Mouse (Mus musculus): ENCODE data around the gene Top3a.

The Top3a gene

GRCm38 (mm10) chr11:60774158-60774689 is 2.9 kb downstream of the Top3a start:
- DNase-seq = no peak

GRCm38 (mm10) chr11:60772161-60772560 is 5.0 kb downstream of the Top3a start:
- DNase-seq = no peak

GRCm38 (mm10) chr11:60770776-60771175 is 6.4 kb downstream of the Top3a start:
- no peak for DNase-seq

GRCm38 (mm10) chr11:60769322-60769721 is 7.8 kb downstream of the Top3a start:
- DNase-seq = no peak

- DNase-seq = no peak
Observed at GRCm38 (mm10) chr11:60766969-60767368, 10.2 kb downstream of the Top3a start.

GRCm38 (mm10) chr11:60761681-60762080 is 15.5 kb downstream of the Top3a start:
- no peak for DNase-seq

- no peak for DNase-seq
Observed at GRCm38 (mm10) chr11:60755570-60755969, 21.6 kb downstream of the Top3a start.

- no peak for DNase-seq
Observed at GRCm38 (mm10) chr11:60740321-60740720, 36.8 kb downstream of the Top3a start.

GRCm38 (mm10) chr11:60737450-60737849 is 39.7 kb downstream of the Top3a start:
- DNase-seq = no peak

- no peak for DNase-seq
Observed at GRCm38 (mm10) chr11:60736491-60736890, 40.7 kb downstream of the Top3a start.

- DNase-seq = no peak
Observed at GRCm38 (mm10) chr11:60735191-60735590, 42.0 kb downstream of the Top3a start.

- DNase-seq = no peak
Observed at GRCm38 (mm10) chr11:60734206-60734605, 43.0 kb downstream of the Top3a start.

- DNase-seq = no peak
Observed at GRCm38 (mm10) chr11:60731251-60731650, 45.9 kb downstream of the Top3a start.

- DNase-seq = no peak
Observed at GRCm38 (mm10) chr11:60730169-60730568, 47.0 kb downstream of the Top3a start.

GRCm38 (mm10) chr11:60729217-60729641 is 47.9 kb downstream of the Top3a start:
- no peak for DNase-seq

- DNase-seq = peak; percentile 86 to 87
Observed at GRCm38 (mm10) chr11:60728260-60728761, 48.9 kb downstream of the Top3a start, which contains the start of gene Mief2. TSS of gene Mief2 (plus strand) at chr11:60728398.

GRCm38 (mm10) chr11:60727392-60728140 is 49.6 kb downstream of the Top3a start:
- no peak for DNase-seq

- peak; percentile 72 to 87 for DNase-seq
Observed at GRCm38 (mm10) chr11:60726601-60727391, 50.4 kb downstream of the Top3a start, which contains the start of gene Flii. TSS of gene Flii (minus strand) at chr11:60727263.

- no peak for DNase-seq
Observed at GRCm38 (mm10) chr11:60719263-60719662, 57.9 kb downstream of the Top3a start.

- DNase-seq = no peak
Observed at GRCm38 (mm10) chr11:60715833-60716232, 61.3 kb downstream of the Top3a start.

- DNase-seq = no peak
Observed at GRCm38 (mm10) chr11:60712639-60713255, 64.4 kb downstream of the Top3a start.

GRCm38 (mm10) chr11:60712040-60712439 is 65.1 kb downstream of the Top3a start:
- no peak for DNase-seq

- no peak for DNase-seq
Observed at GRCm38 (mm10) chr11:60711218-60711617, 65.9 kb downstream of the Top3a start.

Data from spleen, adult 18-20 months (tissue).